Mouse (Mus musculus) heart, adult 18-20 months (tissue): Measurements from ENCODE around the gene Gm20517. TPM values are rescaled to one million over a fixed set of nuclear protein-coding genes. Genes with fewer than 3 reads are reported as not detected.
A peak's percentile ranks its signal among the peaks of the same experiment; 100 is the strongest.

Experiments
- DNase-seq, 2 experiments: peaks; one replicate each; pipeline ENCODE4 v3.0.0; 2021 to 2022; ENCODE audit warnings: mixed read lengths in 1 of 2
- long read RNA-seq, 2 experiments: library from polyadenylated mRNA; stranded (forward); transcript quantifications; one replicate each; pipeline ENCODE4 v2.0.0; 2021
- total RNA-seq, 2 experiments: library from RNA; stranded (reverse); gene quantifications; 2 replicates each; pipeline ENCODE4 v1.2.3; 2021

Gene Gm20517
- total RNA-seq = 1 to 10 TPM; 1.9 to 3.4 TPM
- long read RNA-seq, experiment 1, partial matches to known transcripts = 0 of 1 reads
- long read RNA-seq, experiment 1, other reads (novel, unspliced or antisense) = 1 of 1 reads
- long read RNA-seq, experiment 2 = 0 reads

GRCm38 (mm10) chr17:47610849-47611660, at the start of gene Gm20517, which contains the start of the genes Bysl and Med20:
Gene Gm20517, plus strand, starts transcription at chr17:47611589.
Gene Bysl, minus strand, starts transcription at chr17:47611492.
Gene Med20, plus strand, starts transcription at chr17:47611582.
- DNase-seq = peak; percentile 97 to 99

- DNase-seq = no peak
Observed at GRCm38 (mm10) chr17:47562875-47563274, 48.5 kb upstream of the Gm20517 start.

GRCm38 (mm10) chr17:47564612-47565011, 46.8 kb upstream of the Gm20517 start:
- DNase-seq = no peak

GRCm38 (mm10) chr17:47566133-47566532, 45.3 kb upstream of the Gm20517 start:
- no peak for DNase-seq

GRCm38 (mm10) chr17:47567271-47567670, 44.1 kb upstream of the Gm20517 start:
- peak; percentile 32 to 62 for DNase-seq

GRCm38 (mm10) chr17:47568389-47568788, 43.0 kb upstream of the Gm20517 start:
- DNase-seq = no peak

- no peak for DNase-seq
Observed at GRCm38 (mm10) chr17:47568951-47569527, 42.4 kb upstream of the Gm20517 start.

GRCm38 (mm10) chr17:47571621-47572020, 39.8 kb upstream of the Gm20517 start:
- no peak for DNase-seq

GRCm38 (mm10) chr17:47572436-47572835, 39.0 kb upstream of the Gm20517 start:
- no peak for DNase-seq

GRCm38 (mm10) chr17:47574028-47574427, 37.4 kb upstream of the Gm20517 start:
- peak in 1 of 2 experiments; percentile 17 for DNase-seq

- peak; percentile 32 to 48 for DNase-seq
Observed at GRCm38 (mm10) chr17:47574830-47575229, 36.6 kb upstream of the Gm20517 start.

GRCm38 (mm10) chr17:47578655-47579054, 32.7 kb upstream of the Gm20517 start:
- no peak for DNase-seq

- DNase-seq = no peak
Observed at GRCm38 (mm10) chr17:47580962-47581361, 30.4 kb upstream of the Gm20517 start.

- DNase-seq = no peak
Observed at GRCm38 (mm10) chr17:47588517-47588916, 22.9 kb upstream of the Gm20517 start.

GRCm38 (mm10) chr17:47591073-47591472, 20.3 kb upstream of the Gm20517 start:
- DNase-seq = no peak

GRCm38 (mm10) chr17:47593215-47593853, 18.1 kb upstream of the Gm20517 start:
- peak; percentile 96 to 97 for DNase-seq

- DNase-seq = peak in 1 of 2 experiments; percentile 73
Observed at GRCm38 (mm10) chr17:47593854-47594182, 17.6 kb upstream of the Gm20517 start.

- DNase-seq = peak; percentile 62 to 73
Observed at GRCm38 (mm10) chr17:47594183-47594968, 17.0 kb upstream of the Gm20517 start.

GRCm38 (mm10) chr17:47594969-47595247, 16.5 kb upstream of the Gm20517 start:
- DNase-seq = no peak

GRCm38 (mm10) chr17:47595248-47596161, 15.9 kb upstream of the Gm20517 start:
- DNase-seq = peak; percentile 66 to 87
